Mouse (Mus musculus) ovary, postnatal 14 days (tissue): ENCODE measurements around the gene Itga6.

Experiments
- DNase-seq: peaks from one replicate; pipeline ENCODE4 v3.0.0; 2022; ENCODE audit warnings: low spot score

The Itga6 gene

DNA sequence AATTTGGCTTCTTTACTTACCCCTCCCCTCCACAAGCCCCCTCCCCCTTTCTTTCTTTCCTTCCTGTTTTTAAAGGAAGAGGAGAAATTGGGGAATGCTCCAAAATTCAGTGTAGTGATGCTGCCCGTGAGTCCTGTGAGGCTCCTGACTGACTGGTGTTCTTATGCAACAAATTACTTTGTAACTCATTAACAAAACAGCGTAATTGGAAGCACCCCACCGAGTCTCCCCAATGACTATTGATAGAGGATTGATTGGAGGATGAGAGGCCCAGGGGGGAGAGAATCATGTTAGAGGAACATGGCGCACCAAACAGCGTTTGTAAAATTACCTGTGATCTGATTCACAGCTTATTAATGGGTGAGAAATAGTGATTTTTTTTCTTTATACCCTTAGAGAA is 109.7 kb downstream of the Itga6 start:
- DNase-seq: no peak

DNA sequence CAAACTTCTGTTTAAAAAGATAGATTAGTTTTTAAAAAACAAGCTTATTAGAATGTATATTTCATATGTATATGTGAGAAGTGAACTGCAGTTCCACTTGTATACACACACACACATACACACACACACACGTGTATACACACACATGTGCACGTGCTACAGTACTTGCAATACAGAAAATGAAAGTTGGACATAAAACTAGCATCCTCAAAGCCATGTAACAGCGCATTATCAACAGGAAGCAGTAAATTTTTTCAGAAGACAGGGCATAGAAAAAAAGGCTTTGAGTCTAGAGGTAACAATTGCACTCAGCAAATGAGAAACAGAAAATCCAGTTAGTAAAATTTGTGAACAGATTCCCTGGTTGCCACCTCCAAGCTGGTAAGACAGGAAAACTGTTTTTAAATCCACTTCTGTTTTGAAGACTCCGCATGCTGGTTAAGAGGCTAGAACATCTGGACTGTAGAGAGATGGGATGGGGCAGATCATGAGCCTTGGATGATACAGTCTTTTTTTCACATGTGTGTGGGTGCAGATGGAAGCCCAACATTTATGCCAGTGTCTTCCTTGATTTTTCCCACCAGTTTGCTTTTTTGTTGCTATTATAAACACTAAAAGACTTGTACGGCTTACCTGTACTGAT is 118.2 kb downstream of the Itga6 start:
- DNase-seq: no peak

DNA sequence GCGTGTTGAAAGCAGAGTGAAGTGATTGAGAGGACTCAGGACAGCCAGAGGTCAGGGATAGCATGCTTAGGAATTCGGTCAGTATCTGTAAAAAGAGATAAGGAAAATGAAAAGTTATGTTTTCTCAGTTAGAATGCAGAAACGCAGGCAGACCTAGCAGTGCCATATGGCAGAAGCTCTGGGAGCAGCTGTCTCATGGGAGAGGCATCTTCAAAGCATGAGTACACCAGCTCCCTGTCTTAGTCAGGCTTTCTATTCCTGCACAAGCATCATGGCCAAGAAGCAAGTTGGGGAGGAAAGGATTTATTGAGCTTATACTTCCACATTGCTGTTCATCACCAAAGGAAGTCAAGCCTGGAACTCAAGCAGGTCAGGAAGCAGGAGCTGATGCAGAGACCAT is 119.6 kb downstream of the Itga6 start:
- no peak for DNase-seq

DNA sequence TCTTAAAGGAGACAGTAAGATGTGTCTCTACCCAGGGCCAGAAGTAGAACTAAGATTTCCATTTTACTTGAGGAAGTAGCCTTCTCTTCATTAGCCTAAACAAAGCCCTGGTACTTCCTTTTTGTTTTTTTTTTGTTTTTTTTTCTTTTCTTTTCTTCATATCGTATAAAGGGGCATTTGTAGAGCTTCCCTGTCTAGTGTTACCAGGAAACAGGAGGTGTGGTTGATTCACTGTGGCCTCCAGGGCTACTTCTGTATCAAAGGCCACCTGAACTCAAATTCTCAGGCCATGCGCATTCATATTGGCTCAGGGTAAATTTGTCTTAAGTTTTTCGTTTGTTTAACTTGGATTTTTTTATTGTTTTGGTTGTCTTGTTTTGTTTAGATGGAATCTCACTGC is 120.5 kb downstream of the Itga6 start:
- no peak for DNase-seq

DNA sequence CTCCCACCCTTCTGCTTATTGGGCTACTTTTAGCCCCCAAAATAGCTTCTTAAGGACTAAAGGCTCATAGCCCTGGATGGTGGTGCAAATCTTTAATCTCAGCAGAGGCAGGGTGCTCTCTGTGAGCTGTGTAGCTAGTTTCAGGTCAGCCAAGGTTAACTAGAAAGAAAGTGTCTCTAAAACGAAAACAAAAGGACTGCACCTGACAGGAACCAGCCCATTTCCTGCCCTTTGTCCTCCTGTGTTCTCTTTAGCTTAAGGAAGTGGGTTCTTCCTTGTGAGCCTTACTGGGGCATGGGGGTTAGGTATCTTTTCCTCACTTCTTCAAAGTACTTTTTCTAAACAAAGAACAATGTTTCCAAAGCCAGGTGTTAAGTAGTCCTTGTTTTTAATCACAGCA is 121.1 kb downstream of the Itga6 start:
- no peak for DNase-seq

DNA sequence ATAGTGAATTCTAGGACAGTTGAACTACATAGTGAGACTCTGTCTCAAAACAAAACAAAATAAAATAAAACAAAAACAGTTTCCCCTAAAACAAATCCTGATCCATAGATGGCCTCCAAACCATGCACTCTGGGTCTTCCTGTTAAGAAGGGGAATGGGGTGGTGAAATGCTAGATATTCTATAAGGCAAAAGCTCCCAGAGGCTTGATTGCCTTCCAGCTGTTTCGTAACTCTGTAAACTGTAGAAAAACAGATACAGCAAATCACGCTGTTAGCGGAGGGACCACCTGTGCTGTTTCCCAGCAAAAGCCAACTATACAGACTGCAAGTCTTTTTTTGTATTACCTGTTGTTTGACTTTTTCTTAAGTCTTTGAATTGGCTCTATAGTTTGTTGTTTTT is 121.6 kb downstream of the Itga6 start:
- DNase-seq: no peak

DNA sequence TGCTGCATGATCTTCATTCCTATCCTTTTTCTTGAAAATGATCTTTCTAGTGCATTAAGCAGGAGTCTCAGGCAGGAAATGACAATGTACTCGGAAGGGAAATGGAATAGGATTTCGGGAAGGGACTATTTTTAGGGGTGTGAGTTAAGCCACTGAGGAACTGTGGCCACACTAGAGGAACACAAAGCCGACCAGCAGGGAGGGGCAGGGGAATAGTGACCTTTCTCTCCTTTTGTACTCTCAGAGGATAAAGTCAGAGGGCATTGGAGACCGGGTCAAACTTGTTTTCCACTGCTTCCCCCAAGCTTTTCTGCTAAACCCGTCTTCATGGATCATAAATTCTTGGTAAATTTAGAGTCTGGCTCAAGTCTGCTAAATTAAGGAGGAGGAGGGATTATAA is 122.1 kb downstream of the Itga6 start:
- no peak for DNase-seq

DNA sequence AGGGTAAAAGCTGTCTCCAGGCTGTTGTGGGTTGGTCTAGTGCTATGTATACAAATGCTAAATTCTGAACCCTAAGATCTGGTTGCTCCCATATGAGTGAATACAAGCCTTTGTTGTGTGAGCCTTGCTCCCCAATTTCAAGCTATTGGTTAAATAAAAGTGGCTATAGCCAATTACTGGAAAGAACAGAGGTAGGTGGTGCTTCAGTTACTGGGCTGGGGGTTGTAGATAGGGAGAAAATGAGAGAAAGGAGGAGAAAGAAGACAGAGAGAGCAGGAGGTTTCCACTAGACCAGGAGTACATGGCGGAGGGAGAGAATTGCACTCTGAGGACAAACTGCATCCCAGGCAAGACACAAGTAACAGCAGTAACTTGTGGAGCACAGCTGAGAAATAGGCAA is 122.8 kb downstream of the Itga6 start:
- no peak for DNase-seq

DNA sequence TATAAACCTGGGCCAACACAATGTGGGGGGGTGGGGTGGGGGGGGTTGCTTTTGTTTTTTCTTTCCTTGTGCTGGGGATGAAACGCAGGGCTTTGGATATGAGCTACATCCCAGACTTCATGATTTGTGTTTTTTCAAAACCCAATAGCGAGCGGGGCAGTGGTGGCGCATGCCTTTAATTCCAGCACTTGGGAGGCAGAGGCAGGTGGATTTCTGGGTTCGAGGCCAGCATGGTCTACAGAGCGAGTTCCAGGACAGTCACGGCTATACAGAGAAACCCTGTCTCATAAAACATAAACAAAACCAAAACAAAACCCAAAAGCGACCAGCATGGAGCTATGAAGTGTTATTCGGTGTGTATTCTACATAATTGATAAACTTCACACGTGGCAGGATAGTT is 126.7 kb downstream of the Itga6 start:
- DNase-seq: no peak

DNA sequence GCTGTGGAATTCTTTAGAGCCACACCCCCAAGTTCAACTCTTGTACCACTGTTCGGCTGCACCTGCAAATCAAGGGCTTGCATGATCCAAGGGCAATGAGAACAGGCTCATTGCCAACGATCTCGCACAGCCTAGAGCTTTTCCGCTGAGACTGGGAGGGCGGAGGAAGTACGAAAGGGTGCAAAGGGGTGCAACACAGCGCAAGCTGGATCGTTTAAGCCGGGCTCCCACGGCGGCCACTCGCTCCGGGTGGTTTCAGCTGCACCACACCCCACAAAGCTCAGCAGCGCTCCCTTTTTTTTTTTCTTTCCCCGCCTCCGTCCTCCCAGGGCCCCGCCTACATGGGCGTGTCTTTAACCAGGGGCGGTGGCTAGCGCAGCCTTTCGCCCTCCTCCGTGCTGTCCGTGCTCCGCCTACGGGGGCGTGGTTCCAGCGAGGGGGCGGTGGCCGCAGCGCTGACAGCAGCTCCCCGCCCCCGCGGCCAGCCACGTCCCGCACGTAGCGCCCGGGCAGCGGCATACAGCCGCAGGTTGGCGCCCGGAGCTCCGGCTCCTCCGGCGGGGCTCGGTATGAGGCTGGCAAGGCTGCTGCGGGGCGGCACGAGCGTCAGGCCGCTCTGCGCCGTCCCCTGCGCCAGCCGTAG is 127.5 kb downstream of the Itga6 start, which contains the start of gene Pdk1:
Gene Pdk1, plus strand, starts transcription at position 424 of the 643 bp plus-strand sequence.
- peak; percentile 98 for DNase-seq

DNA sequence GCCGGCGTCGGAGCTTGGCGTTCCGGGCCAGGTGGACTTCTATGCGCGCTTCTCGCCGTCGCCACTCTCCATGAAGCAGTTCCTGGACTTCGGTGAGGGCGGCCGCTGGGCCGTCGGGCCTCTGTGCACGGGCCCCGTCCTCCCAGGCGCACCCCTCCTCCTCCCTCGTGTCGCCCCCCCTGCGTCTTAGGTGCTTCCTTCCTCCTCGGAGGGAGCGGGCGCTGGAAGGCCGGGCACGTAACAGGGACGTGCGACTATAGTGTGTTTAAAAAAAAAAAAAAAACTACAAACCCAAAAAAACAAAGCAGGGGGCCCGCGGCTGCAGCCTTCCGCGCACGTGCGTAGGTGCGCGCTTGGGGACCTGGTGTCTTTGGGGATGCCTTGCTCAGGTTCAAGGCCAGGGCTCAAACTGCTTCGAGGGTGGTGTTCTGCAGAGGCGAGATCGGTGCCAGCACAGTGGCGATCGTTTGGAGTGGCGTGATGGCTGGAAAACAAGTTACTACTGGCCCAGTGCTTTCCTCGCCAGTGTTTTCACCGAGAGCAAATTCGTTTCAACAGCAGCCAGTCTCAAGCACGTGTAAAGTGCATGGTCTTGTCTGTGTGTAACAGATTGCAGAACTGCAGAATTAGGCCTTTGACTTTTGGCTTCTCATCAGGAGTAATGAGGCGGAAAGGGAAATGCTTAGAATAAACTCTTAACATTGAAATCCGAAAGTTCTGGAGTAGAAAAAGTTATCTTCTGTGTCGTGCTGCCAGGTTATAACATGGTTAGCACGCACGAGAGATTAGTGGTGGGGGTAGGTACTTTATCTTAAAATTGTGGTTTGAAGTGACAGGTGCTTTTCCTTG is 128.3 kb downstream of the Itga6 start:
- DNase-seq: peak; percentile 26

DNA sequence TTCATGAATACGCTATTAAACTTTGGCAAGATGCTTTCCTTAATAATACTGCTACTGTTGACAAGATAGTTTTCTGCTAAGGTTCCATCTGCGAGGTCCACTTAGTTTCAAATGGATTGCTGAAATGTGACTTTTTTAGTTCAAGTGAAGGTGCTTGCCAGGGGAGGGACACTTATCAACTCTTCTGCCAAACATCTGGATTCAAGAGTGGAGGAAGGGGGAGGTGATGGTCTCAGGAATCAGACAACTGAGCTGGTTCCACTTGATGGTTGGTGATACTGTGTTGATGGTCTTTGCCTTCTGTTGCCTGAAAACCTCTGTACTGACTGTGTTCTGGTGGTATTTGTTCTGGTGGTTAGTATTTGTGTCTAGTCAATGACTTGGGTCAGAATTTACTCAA is 129.0 kb downstream of the Itga6 start:
- no peak for DNase-seq

DNA sequence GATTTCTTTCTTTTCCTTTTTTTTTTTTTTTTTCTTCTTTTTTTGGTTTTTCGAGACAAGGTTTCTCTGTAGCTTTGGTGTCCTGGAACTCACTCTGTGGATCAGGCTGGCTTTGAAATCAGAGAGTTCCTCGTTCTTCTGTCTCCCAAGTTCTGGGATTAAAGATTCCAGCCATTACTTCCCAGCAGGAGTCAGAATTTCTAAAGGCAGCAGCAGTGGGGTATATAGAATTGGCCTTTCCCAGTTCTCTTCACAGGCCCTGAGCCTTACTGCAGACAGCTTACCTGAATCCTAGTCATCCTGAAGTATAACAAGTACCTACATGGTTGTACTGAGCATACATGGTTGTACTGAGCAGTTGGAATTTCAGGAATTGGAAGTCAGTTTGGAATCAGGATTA is 129.4 kb downstream of the Itga6 start:
- DNase-seq: no peak

DNA sequence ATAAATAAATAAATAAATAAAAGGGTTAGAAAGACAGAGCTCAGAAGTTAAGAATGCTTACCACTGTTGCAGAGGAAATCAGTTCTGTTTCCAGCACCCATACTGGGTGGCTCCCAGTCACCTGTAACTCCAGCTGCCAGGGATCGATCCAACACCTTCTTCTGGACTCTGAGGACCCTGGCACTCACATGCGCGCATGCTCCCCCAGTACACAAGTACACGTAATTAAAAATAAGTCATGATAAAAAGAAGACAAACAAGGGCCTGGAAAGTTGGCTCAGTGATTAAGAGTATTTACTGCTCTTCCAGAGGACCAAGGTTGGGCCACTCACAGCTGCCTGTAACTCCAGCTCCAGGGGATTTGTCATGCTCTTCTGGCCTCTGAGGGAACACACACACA is 132.4 kb downstream of the Itga6 start:
- no peak for DNase-seq

DNA sequence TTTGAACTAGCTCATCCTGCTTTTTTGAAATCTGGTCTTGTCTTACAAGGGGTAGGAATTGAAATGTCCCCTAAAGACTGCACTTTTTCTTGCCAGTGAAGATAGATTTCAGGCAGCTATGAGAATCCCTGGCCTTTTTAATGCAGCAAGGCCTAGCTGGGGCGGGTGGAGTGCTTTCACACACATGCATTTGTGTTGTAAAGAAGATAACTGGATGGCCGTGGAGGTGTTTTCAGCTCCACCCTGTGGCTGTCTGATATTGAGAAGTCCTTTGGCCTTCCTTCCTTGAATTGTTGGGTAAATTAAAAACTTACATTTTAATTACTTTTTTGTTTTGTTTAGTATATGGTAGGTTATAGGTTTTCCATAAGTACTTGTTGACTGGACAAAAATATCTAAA is 133.0 kb downstream of the Itga6 start:
- DNase-seq: no peak

DNA sequence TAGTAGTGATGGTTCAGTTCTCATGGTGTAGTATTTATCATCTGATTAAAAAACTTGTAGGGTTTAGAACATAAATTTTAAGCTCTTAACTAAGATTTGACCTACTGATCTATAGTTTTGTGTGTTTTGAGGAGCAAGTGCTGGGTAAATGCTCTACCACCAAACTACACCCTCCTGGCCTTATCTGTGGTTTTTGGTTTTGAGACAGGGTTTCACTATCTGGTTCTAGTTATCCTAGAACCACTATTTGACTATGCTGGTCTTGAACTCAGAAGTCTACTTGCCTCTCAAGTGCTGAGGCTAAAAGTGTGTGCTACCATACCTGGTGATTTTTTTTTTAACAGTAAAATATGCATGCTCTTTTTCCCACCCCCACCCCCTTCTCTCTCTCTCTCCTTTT is 133.5 kb downstream of the Itga6 start:
- no peak for DNase-seq

DNA sequence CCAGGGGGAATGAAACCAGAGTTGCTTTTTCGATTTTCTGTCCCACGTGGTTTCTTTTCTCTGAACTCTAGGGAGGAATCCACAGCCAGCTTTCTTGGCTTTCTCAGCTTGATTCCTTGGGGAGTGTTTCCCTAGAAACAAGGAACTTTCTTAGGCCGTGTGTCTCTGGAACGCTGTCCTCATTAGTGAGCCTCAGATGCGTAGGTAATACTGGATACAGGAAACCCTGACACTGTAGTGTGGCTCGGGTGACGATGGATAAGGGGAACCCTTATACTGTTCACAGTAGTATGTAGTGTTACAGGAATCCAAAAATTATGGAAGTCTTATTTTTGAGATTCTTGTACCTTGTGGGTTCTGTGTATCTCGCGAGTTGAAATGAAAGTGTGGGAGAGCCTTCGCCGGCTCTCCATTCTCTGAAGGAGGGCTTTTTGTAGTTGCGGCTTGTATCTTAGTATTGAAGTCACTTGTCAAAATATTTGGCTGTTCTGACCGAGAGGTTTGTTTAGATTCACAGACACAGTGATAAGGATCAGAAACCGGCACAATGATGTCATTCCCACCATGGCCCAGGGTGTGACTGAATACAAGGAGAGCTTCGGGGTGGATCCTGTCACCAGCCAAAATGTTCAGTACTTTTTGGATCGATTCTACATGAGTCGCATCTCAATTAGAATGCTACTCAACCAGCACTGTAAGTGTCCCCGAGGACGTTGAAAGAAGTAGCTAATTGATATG is 137.7 kb downstream of the Itga6 start:
- DNase-seq: no peak

DNA sequence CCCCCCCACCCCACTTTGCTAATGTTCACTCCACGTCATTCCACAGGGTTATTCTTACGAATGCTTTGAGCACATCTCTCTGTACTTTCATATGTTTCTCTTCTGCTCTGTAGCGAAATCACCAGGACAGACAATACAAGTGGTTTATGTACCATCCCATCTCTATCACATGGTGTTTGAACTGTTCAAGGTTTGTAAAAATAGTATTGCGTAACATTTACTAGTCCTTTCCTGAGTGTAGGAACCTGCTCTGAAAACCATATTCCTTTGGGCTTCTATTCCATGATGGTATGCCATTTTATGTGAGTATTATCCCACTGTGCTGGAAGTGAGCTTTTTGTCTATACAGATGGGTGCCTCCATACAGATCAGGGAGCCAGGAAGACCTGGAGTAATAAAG is 141.9 kb downstream of the Itga6 start:
- no peak for DNase-seq

DNA sequence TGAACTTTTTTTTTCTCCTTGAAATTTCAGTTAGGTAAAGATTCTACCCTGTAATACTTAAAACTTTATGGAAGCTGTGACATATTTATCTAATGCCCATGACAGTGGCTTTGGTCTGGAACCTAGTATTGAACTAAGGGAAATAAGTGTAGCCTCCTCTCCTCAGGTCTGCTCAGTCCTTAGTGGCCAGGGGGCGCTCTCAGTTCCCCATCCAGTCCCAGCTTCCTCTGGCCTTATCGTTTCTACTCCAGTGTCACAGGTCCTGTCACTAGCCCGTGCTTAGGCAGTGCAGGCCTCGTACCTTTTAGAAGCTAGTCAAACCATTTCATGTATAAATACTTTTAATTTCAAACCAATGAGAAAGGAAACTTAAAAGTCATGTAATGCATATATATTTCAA is 143.0 kb downstream of the Itga6 start:
- DNase-seq: no peak

DNA sequence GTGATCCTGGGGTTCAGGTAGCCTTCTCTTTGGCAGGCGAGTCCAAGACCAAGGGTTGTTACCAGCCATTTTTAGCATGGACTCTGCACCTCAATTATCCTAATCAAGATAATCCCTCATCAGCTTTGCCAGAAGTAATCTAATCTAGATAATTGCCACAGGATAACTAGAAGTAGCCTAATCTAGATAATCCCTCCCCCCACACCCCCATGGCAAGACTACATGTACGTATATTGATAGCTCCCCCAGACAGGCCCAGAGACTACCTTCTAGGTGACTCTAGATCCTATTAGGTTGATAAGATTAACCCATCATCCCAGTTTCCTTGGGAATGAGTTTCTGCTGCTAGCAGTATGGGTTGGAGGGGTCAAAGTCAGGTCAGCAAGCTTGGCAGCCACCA is 146.1 kb downstream of the Itga6 start:
- DNase-seq: no peak

DNA sequence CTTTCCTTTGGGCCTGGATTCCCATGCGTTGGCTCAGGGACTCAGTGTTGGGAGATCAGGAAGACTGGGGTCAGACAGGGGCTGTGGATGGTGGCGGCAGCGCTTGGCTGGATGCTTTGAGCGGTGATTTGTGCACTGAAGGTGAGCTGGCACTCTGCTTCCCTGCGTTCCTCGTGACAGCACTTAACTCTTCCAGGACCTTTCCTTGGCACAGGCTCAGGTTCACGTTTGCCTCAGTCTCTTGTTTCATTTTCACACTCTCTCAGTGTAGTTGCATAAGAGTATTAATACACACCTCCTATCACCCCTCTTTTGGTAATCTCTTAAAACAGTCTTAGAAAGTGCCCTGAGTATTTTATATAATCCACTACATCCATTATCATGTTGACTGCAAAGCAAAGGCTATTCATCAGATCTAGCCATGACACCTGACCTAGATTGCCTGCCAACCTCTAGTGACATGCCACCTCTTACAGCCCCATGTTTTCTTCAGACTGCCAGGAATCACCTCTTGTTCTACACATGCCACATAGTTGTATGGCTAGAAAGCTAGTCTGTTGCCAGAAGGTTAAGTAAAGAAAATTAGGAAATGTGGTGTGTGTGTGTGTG is 147.4 kb downstream of the Itga6 start:
- DNase-seq: no peak
